Mouse (Mus musculus) hindbrain, embryonic 11.5 days (tissue): ENCODE results near the gene Olfr1346. TPM values are rescaled to one million over a fixed set of nuclear protein-coding genes. Genes with fewer than 3 reads are reported as not detected.
A peak's percentile ranks its signal among the peaks of the same experiment; 100 is the strongest.
"Not testable (repeated sequence)": the region's sequence is repeated elsewhere in the genome, so short reads cannot be mapped to it uniquely, and the experiment has no call there.

ENCODE experiments used
- ATAC-seq: fragments of 200-750 bp; cut with Nextera tagmentation; 2 replicates; pipeline ENCODE4 v1.8.0; 2017; ENCODE audit warnings: mild to moderate bottlenecking, moderate TSS enrichment, moderate library complexity; ENCODE audit not compliant: low FRiP score
- DNase-seq: peaks from one replicate; pipeline ENCODE4 v3.0.0-alpha.2; 2015; ENCODE audit warnings: low spot score
- H3K27ac ChIP-seq: fragments of 300-500 bp; sonication (generic); 2 replicates; pipeline ENCODE4 v1.5.1; 2014; ENCODE audit warnings: mild to moderate bottlenecking, low read depth, low read length
- H3K27me3 ChIP-seq: fragments of 300-500 bp; sonication (generic); 2 replicates; pipeline ENCODE4 v1.6.1; 2014; ENCODE audit warnings: mild to moderate bottlenecking, low read length, moderate library complexity, mixed read lengths; ENCODE audit not compliant: control insufficient read depth, insufficient read depth
- H3K36me3 ChIP-seq: fragments of 300-500 bp; sonication (generic); 2 replicates; pipeline ENCODE4 v1.6.1; 2014; ENCODE audit warnings: mild to moderate bottlenecking, low read length, moderate library complexity, mixed read lengths; ENCODE audit not compliant: control insufficient read depth, insufficient read depth
- H3K4me1 ChIP-seq: fragments of 300-500 bp; sonication (generic); replicated peaks from 2 replicates; pipeline ENCODE4 v1.6.1; 2014; ENCODE audit warnings: low read length, mixed read lengths; ENCODE audit not compliant: control insufficient read depth, insufficient read depth
- H3K4me2 ChIP-seq: fragments of 300-500 bp; sonication (generic); replicated peaks from 2 replicates; pipeline ENCODE4 v1.6.1; 2014; ENCODE audit warnings: mild to moderate bottlenecking, low read depth, low read length
- H3K4me3 ChIP-seq: fragments of 300-500 bp; sonication (generic); 2 replicates; pipeline ENCODE4 v1.5.1; 2014; ENCODE audit warnings: low read depth, low read length
- H3K9ac ChIP-seq: fragments of 300-500 bp; sonication (generic); 2 replicates; pipeline ENCODE4 v1.6.1; 2014; ENCODE audit warnings: low read depth, low read length
- H3K9me3 ChIP-seq: fragments of 300-500 bp; sonication (generic); 2 replicates; pipeline ENCODE4 v1.6.1; 2016; ENCODE audit warnings: low read length; ENCODE audit not compliant: control insufficient read depth
- WGBS: fragments of 180-500 bp; shearing (Covaris S2); extraction: QIAGEN DNeasy Blood & Tissue Kit; methylation state at CpG from one replicate; pipeline ENCODE4 v1.1.7; 2014; 5-methylcytosine and 5-hydroxymethylcytosine counted together
- polyA plus RNA-seq: library from polyadenylated mRNA; unstranded; fragments of >200 nt; fragmentation: Nextera tagmentation; extraction: Ambion mirVana; gene quantifications from 2 replicates; pipeline ENCODE4 v1.2.1, GENCODE M21; 2014

Olfr1346 gene
- polyA plus RNA-seq, 1 experiment from 2014 or later, result not detected

- H3K4me1 ChIP-seq, H3K27ac ChIP-seq, H3K27me3 ChIP-seq, H3K36me3 ChIP-seq, DNase-seq, ATAC-seq, H3K4me2 ChIP-seq, H3K4me3 ChIP-seq, H3K9ac ChIP-seq, H3K9me3 ChIP-seq: not testable (repeated sequence)
- 87% methylated on average over 2 of the region's 2 CpGs for WGBS
Observed at GRCm38 (mm10) chr7:6477633-6478032, 10.7 kb downstream of the Olfr1346 start.

- DNase-seq (no peak), ATAC-seq (no peak)
- Histone ChIP-seq H3K27me3 (no peaks in the 10 kb centered on the region), H3K36me3 (no peaks in the 10 kb centered on the region), H3K9me3 (no peaks in the 10 kb centered on the region), H3K9ac (no peak within 1 kb of the TSS), H3K27ac (no peak within 1 kb of the TSS), H3K4me2 (no peak within 1 kb of the TSS), H3K4me3 (no peak within 1 kb of the TSS), H3K4me1 (no peaks in the 10 kb centered on the region)
- WGBS, result 39% methylated on average over 2 of the region's 2 CpGs
Observed at GRCm38 (mm10) chr7:6486841-6487240, 19.9 kb downstream of the Olfr1346 start, which contains the start of gene Olfr5. Gene Olfr5 (minus strand): TSS chr7:6486941.

GRCm38 (mm10) chr7:6499655-6500054 is 32.8 kb downstream of the Olfr1346 start, which contains the start of gene Olfr1347:
Gene Olfr1347 (minus strand): TSS chr7:6499755.
- DNase-seq, result no peak
- Histone ChIP-seq H3K9me3 (0 out of 2 replicates have a peak, but pooled peaks cover 3% of the 10 kb centered on the region), H3K4me1 (no peaks in the 10 kb centered on the region), H3K4me3 (no peak within 1 kb of the TSS), H3K27me3 (no peaks in the 10 kb centered on the region), H3K4me2 (no peak within 1 kb of the TSS), H3K36me3 (no peaks in the 10 kb centered on the region), H3K27ac (no peak within 1 kb of the TSS), H3K9ac (no peak within 1 kb of the TSS)
- ATAC-seq, result no peak
- WGBS, result 68% methylated on average over 1 of the region's 1 CpGs

- Histone ChIP-seq H3K27me3 (no peaks in the 10 kb centered on the region), H3K4me2 (no peak within 1 kb of the TSS), H3K27ac (no peak within 1 kb of the TSS), H3K4me3 (no peak within 1 kb of the TSS), H3K9ac (no peak within 1 kb of the TSS), H3K36me3 (no peaks in the 10 kb centered on the region), H3K4me1 (no peaks in the 10 kb centered on the region), H3K9me3 (no peaks in the 10 kb centered on the region)
- DNase-seq (no peak), ATAC-seq (no peak)
- WGBS, result 89% methylated on average over 1 of the region's 1 CpGs
Observed at GRCm38 (mm10) chr7:6508648-6509047, 41.7 kb downstream of the Olfr1346 start, which contains the start of gene Olfr1348. Gene Olfr1348 (minus strand): TSS chr7:6508748.

- H3K27ac ChIP-seq, result no peak overlapping the region
- no peaks in the 10 kb centered on the region for H3K4me1 ChIP-seq
- H3K9ac ChIP-seq, result no peak overlapping the region
- H3K4me3 ChIP-seq, result no peak overlapping the region
- H3K36me3 ChIP-seq, result no peaks in the 10 kb centered on the region
- H3K27me3 ChIP-seq, result no peaks in the 10 kb centered on the region
- no peaks in the 10 kb centered on the region for H3K9me3 ChIP-seq
- DNase-seq (no peak), ATAC-seq (no peak)
- no peak overlapping the region for H3K4me2 ChIP-seq
- WGBS, result 50% methylated on average over 1 of the region's 1 CpGs
Observed at GRCm38 (mm10) chr7:6521666-6522065, 54.8 kb downstream of the Olfr1346 start.

GRCm38 (mm10) chr7:6522850-6523249 is 55.9 kb downstream of the Olfr1346 start, which contains the start of gene Olfr1349:
Gene Olfr1349 (minus strand): TSS chr7:6522950.
- DNase-seq (no peak), ATAC-seq (no peak)
- Histone ChIP-seq H3K4me3 (no peak within 1 kb of the TSS), H3K4me1 (no peaks in the 10 kb centered on the region), H3K9me3 (no peaks in the 10 kb centered on the region), H3K9ac (no peak within 1 kb of the TSS), H3K27me3 (no peaks in the 10 kb centered on the region), H3K36me3 (no peaks in the 10 kb centered on the region), H3K27ac (no peak within 1 kb of the TSS), H3K4me2 (no peak within 1 kb of the TSS)
- WGBS, result 82% methylated on average over 5 of the region's 5 CpGs

- no peak overlapping the region for H3K27ac ChIP-seq
- no peaks in the 10 kb centered on the region for H3K9me3 ChIP-seq
- no peaks in the 10 kb centered on the region for H3K36me3 ChIP-seq
- H3K9ac ChIP-seq, result no peak overlapping the region
- DNase-seq, result no peak
- H3K27me3 ChIP-seq, result no peaks in the 10 kb centered on the region
- H3K4me3 ChIP-seq, result no peak overlapping the region
- H3K4me1 ChIP-seq, result no peaks in the 10 kb centered on the region
- ATAC-seq, result no peak
- H3K4me2 ChIP-seq, result no peak overlapping the region
- 65% methylated on average over 3 of the region's 3 CpGs for WGBS
Observed at GRCm38 (mm10) chr7:6525001-6525400, 58.1 kb downstream of the Olfr1346 start.

- Histone ChIP-seq H3K4me3 (no peak overlapping the region), H3K36me3 (no peaks in the 10 kb centered on the region), H3K4me1 (no peaks in the 10 kb centered on the region), H3K27ac (no peak overlapping the region), H3K9ac (no peak overlapping the region), H3K4me2 (no peak overlapping the region), H3K27me3 (no peaks in the 10 kb centered on the region), H3K9me3 (no peaks in the 10 kb centered on the region)
- DNase-seq (peak; percentile 40), ATAC-seq (no peak)
- 66% methylated on average over 5 of the region's 5 CpGs for WGBS
Observed at GRCm38 (mm10) chr7:6526141-6526540, 59.2 kb downstream of the Olfr1346 start.
